Mouse (Mus musculus): ENCODE data around the gene Adcy6.

- TF ChIP-seq RCOR1 (IDR thresholded peaks at IDR 0.05; ENCODE audit: low read depth, low read length), result no peak
- TF ChIP-seq MAFK (IDR thresholded peaks at IDR 0.05; ENCODE audit: borderline replicate concordance, low read depth, low read length), result no peak
- TF ChIP-seq POLR2AphosphoS5 (IDR thresholded peaks at IDR 0.05; ENCODE audit: borderline replicate concordance, low read depth, low read length), result no peak
- no peak for TF ChIP-seq NELFE (IDR thresholded peaks at IDR 0.05; ENCODE audit: low read depth, low read length)
- no peak for TF ChIP-seq ZC3H11A (IDR thresholded peaks at IDR 0.05; ENCODE audit: low read depth, low read length)
- TF ChIP-seq EP300 (IDR thresholded peaks at IDR 0.05; ENCODE audit: low read depth in 1 of 2, low read length in 2 of 2), result no peak
- no peak for TF ChIP-seq SMC3 (IDR thresholded peaks at IDR 0.05; ENCODE audit: low read depth, low read length)
- no peak for TF ChIP-seq HCFC1 (IDR thresholded peaks at IDR 0.05; ENCODE audit: low read depth, low read length)
Measured at GRCm38 (mm10) chr15:98594193-98594592, 15.7 kb downstream of the Adcy6 start.
